Comparison of ENCODE assay signal across 8 mouse cellular contexts in genomic region chr6:120822307-120822928, GRCm38 (mm10). TPM values are rescaled to one million over a fixed set of nuclear protein-coding genes. Genes with fewer than 3 reads are reported as not detected.
DNase-seq lines count a peak whose midpoint lies in the region; ATAC-seq and TF ChIP-seq lines count a peak whose summit lies in the region.

TSS of gene Atp6v1e1 (minus strand) at chr6:120822793.

- peaks cover 15% of the 10 kb centered on the region for H3K36me3 ChIP-seq in hindbrain, embryonic 14.5 days (replicated peaks; ENCODE audit: control insufficient read depth, insufficient read depth)

- no peak for TF ChIP-seq CTCF in Patski (IDR thresholded peaks at IDR 0.05)

- H3K9me3 ChIP-seq in hindbrain, embryonic 14.5 days (ENCODE audit: control insufficient read depth, low read length) = no peaks in the 10 kb centered on the region

- DNase-seq in Patski (ENCODE audit: low read depth, low spot score) = peak; percentile 90
- DNase-seq in cerebellum, postnatal 14 days = peak; percentile 93
- DNase-seq in frontal cortex, postnatal 25 days (ENCODE audit: low spot score in 2 of 2) = peak; percentile 68 to 81
- peak; percentile 94 for DNase-seq in hindbrain, embryonic 14.5 days (ENCODE audit: low spot score)
- DNase-seq in layer of hippocampus, postnatal 36 days = peak; percentile 90 to 91
- DNase-seq in lung, postnatal 36 days = peak; percentile 97
- peak; percentile 98 for DNase-seq in retina, postnatal 1 day
- peak; percentile 75 to 89 for DNase-seq in urinary bladder, adult 18-20 months (ENCODE audit: low spot score in 2 of 2)

- H3K4me3 ChIP-seq in hindbrain, embryonic 14.5 days (replicated peaks; ENCODE audit: low read length) = peak within 1 kb of the TSS; percentile 71

- H3K4me2 ChIP-seq in hindbrain, embryonic 14.5 days (replicated peaks) = peak within 1 kb of the TSS; percentile 73

- POLR2A ChIA-PET in Patski (lab: Charles Lee) = interaction anchor here (0.7 kb wide), 2 partner anchors 83 to 125 kb away, joined by 3 to 4 read pairs; no protein-coding TSS in a partner anchor

- CTCF ChIA-PET in Patski (lab: Charles Lee) = interaction anchor here (1.2 to 4.1 kb wide), 2 partner anchors 12 to 47 kb away, joined by 4 to 10 read pairs; no protein-coding TSS in a partner anchor

- in situ Hi-C loops in Patski (cut with MboI; ENCODE audit: low pct_unique_long_range_greater_than_20kb) = no loop called here

- H3K27me3 ChIP-seq in Patski = peaks cover 9% of the 10 kb centered on the region
- H3K27me3 ChIP-seq in hindbrain, embryonic 14.5 days (ENCODE audit: control insufficient read depth, insufficient read depth, low read length) = no peaks in the 10 kb centered on the region

- WGBS in hindbrain, embryonic 14.5 days = under 1% methylated on average over 41 of the region's 41 CpGs

- H3K4me1 ChIP-seq in hindbrain, embryonic 14.5 days (replicated peaks; ENCODE audit: control insufficient read depth, insufficient read depth, low read length) = peaks cover 17% of the 10 kb centered on the region

- H3K9ac ChIP-seq in hindbrain, embryonic 14.5 days = peak within 1 kb of the TSS; percentile 75

- ATAC-seq in Patski = peak; percentile 95
- peak; percentile 96 for ATAC-seq in hindbrain, embryonic 14.5 days (ENCODE audit: low FRiP score)

- H3K27ac ChIP-seq in hindbrain, embryonic 14.5 days = peak within 1 kb of the TSS; percentile 86

RNA-seq across cellular contexts. Expression of gene Atp6v1e1, which starts in this region (rescaled TPM):
- 382 TPM for polyA plus RNA-seq in Patski (2021)
- polyA plus RNA-seq in hindbrain, embryonic 14.5 days (2014; fragmentation: Nextera tagmentation; extraction: Ambion mirVana) = 297 and 309 TPM in 2 replicates
- total RNA-seq in layer of hippocampus, postnatal 36 days (2021) = 100 to 1,000 TPM; 455 to 500 TPM

Comparison
In these comparisons a context has a peak if more than half of its experiments do, and no peak if none do; other contexts are left out.
1. Peak in every context shown above with its lines: DNase-seq, ATAC-seq, H3K4me3 ChIP-seq and H3K27ac ChIP-seq.